Mouse (Mus musculus): ENCODE measurements around the gene Iqcd. TPM values are rescaled to one million over a fixed set of nuclear protein-coding genes. Genes with fewer than 3 reads are reported as not detected.

Iqcd gene
- total and polyA plus RNA-seq, 3 experiments, result 0.14 TPM; not detected in 2

- intact Hi-C loops (cut with DNase I), result no loop called here
- WGBS, result 89% methylated on average over 26 of the region's 26 CpGs
- no peak overlapping the region for H3K9ac ChIP-seq (ENCODE audit: low read depth, low read length)
- H3K27me3 ChIP-seq (ENCODE audit: control insufficient read depth, insufficient read depth, low read length), result no peaks in the 10 kb centered on the region
- H3K4me1 ChIP-seq (ENCODE audit: control insufficient read depth, insufficient read depth, low read length), result peaks cover 15% of the 10 kb centered on the region
- TF ChIP-seq EP300 (IDR thresholded peaks at IDR 0.05; ENCODE audit: insufficient read depth, low read depth, low read length) (no peak), POLR2A (IDR thresholded peaks at IDR 0.05; ENCODE audit: insufficient read depth, low read depth, low read length) (no peak), CTCF (IDR thresholded peaks at IDR 0.05) (no peak)
- H3K4me3 ChIP-seq, result no peak overlapping the region
- DNase-seq, result no peak
- no peaks in the 10 kb centered on the region for H3K36me3 ChIP-seq (ENCODE audit: control insufficient read depth, insufficient read depth, low read length)
- H3K27ac ChIP-seq, result peak overlapping the region; percentile 75
- no peaks in the 10 kb centered on the region for H3K79me2 ChIP-seq (replicated peaks; ENCODE audit: control insufficient read depth, insufficient read depth, low read length)
Measured at GRCm38 (mm10) chr5:120579898-120580626, 8.8 kb upstream of the Iqcd start.

GRCm38 (mm10) chr5:120582002-120582401 lies 6.8 kb upstream of the Iqcd start:
- H3K36me3 ChIP-seq (ENCODE audit: control insufficient read depth, insufficient read depth, low read length), result no peaks in the 10 kb centered on the region
- intact Hi-C loops (cut with DNase I), result loop anchor here (2.0 kb wide), 1 partner anchor 15 kb away; no protein-coding TSS in a partner anchor
- H3K4me1 ChIP-seq (ENCODE audit: control insufficient read depth, insufficient read depth, low read length), result peaks cover 20% of the 10 kb centered on the region
- TF ChIP-seq CTCF (IDR thresholded peaks at IDR 0.05) (no peak), POLR2A (IDR thresholded peaks at IDR 0.05; ENCODE audit: insufficient read depth, low read depth, low read length) (no peak), EP300 (IDR thresholded peaks at IDR 0.05; ENCODE audit: insufficient read depth, low read depth, low read length) (0 out of 2 replicates have a peak, but pooled peaks have one; percentile 4)
- H3K9ac ChIP-seq (ENCODE audit: low read depth, low read length), result no peak overlapping the region
- DNase-seq, result peak; percentile 22 to 45
- WGBS, result 43% methylated on average over 9 of the region's 9 CpGs
- no peaks in the 10 kb centered on the region for H3K27me3 ChIP-seq (ENCODE audit: control insufficient read depth, insufficient read depth, low read length)
- H3K79me2 ChIP-seq (replicated peaks; ENCODE audit: control insufficient read depth, insufficient read depth, low read length), result no peaks in the 10 kb centered on the region
- no peak overlapping the region for H3K4me3 ChIP-seq
- peak overlapping the region; percentile 73 for H3K27ac ChIP-seq

GRCm38 (mm10) chr5:120583511-120583910 lies 5.3 kb upstream of the Iqcd start:
- H3K36me3 ChIP-seq (ENCODE audit: control insufficient read depth, insufficient read depth, low read length), result no peaks in the 10 kb centered on the region
- no peak overlapping the region for H3K4me3 ChIP-seq
- no peak for TF ChIP-seq EP300 (IDR thresholded peaks at IDR 0.05; ENCODE audit: insufficient read depth, low read depth, low read length)
- TF ChIP-seq POLR2A (IDR thresholded peaks at IDR 0.05; ENCODE audit: insufficient read depth, low read depth, low read length), result no peak
- TF ChIP-seq CTCF (IDR thresholded peaks at IDR 0.05), result no peak
- 64% methylated on average over 4 of the region's 4 CpGs for WGBS
- H3K9ac ChIP-seq (ENCODE audit: low read depth, low read length), result no peak overlapping the region
- H3K27me3 ChIP-seq (ENCODE audit: control insufficient read depth, insufficient read depth, low read length), result no peaks in the 10 kb centered on the region
- no peaks in the 10 kb centered on the region for H3K79me2 ChIP-seq (replicated peaks; ENCODE audit: control insufficient read depth, insufficient read depth, low read length)
- intact Hi-C loops (cut with DNase I), result loop anchor here (2.0 kb wide), 1 partner anchor 17 kb away; no protein-coding TSS in a partner anchor
- H3K4me1 ChIP-seq (ENCODE audit: control insufficient read depth, insufficient read depth, low read length), result peaks cover 21% of the 10 kb centered on the region
- H3K27ac ChIP-seq, result no peak overlapping the region; the same call in 1 of the 2 replicates
- DNase-seq, result no peak

- TF ChIP-seq CTCF (IDR thresholded peaks at IDR 0.05) (no peak), POLR2A (IDR thresholded peaks at IDR 0.05; ENCODE audit: insufficient read depth, low read depth, low read length) (no peak), EP300 (IDR thresholded peaks at IDR 0.05; ENCODE audit: insufficient read depth, low read depth, low read length) (no peak)
- no peaks in the 10 kb centered on the region for H3K36me3 ChIP-seq (ENCODE audit: control insufficient read depth, insufficient read depth, low read length)
- no peak overlapping the region for H3K9ac ChIP-seq (ENCODE audit: low read depth, low read length)
- no peaks in the 10 kb centered on the region for H3K27me3 ChIP-seq (ENCODE audit: control insufficient read depth, insufficient read depth, low read length)
- H3K79me2 ChIP-seq (replicated peaks; ENCODE audit: control insufficient read depth, insufficient read depth, low read length), result no peaks in the 10 kb centered on the region
- DNase-seq, result no peak
- intact Hi-C loops (cut with DNase I), result no loop called here
- peaks cover 16% of the 10 kb centered on the region for H3K4me1 ChIP-seq (ENCODE audit: control insufficient read depth, insufficient read depth, low read length)
- 76% methylated on average over 15 of the region's 15 CpGs for WGBS
- no peak overlapping the region for H3K4me3 ChIP-seq
- H3K27ac ChIP-seq, result no peak overlapping the region
Measured at GRCm38 (mm10) chr5:120584968-120585367, 3.8 kb upstream of the Iqcd start.

- TF ChIP-seq EP300 (IDR thresholded peaks at IDR 0.05; ENCODE audit: insufficient read depth, low read depth, low read length), result no peak
- no peak for TF ChIP-seq CTCF (IDR thresholded peaks at IDR 0.05)
- no peak for TF ChIP-seq POLR2A (IDR thresholded peaks at IDR 0.05; ENCODE audit: insufficient read depth, low read depth, low read length)
- Histone ChIP-seq H3K27ac (peak overlapping the region; percentile 85), H3K27me3 (ENCODE audit: control insufficient read depth, insufficient read depth, low read length) (no peaks in the 10 kb centered on the region), H3K36me3 (ENCODE audit: control insufficient read depth, insufficient read depth, low read length) (no peaks in the 10 kb centered on the region), H3K4me1 (ENCODE audit: control insufficient read depth, insufficient read depth, low read length) (peaks cover 13% of the 10 kb centered on the region), H3K79me2 (replicated peaks; ENCODE audit: control insufficient read depth, insufficient read depth, low read length) (no peaks in the 10 kb centered on the region), H3K4me3 (peak overlapping the region; percentile 83), H3K9ac (ENCODE audit: low read depth, low read length) (peak overlapping the region; percentile 37)
- 17% methylated on average over 17 of the region's 17 CpGs for WGBS
- DNase-seq, result peak; percentile 51
- intact Hi-C loops (cut with DNase I), result no loop called here
Measured at GRCm38 (mm10) chr5:120586741-120587615, 1.8 kb upstream of the Iqcd start.

All from heart, adult 2 months (tissue).